Mouse (Mus musculus): ENCODE data around the gene Acat1.

Acat1 gene

GRCm38 (mm10) chr9:53609968-53610781 lies at the start of gene Acat1:
Gene Acat1, minus strand, starts transcription at chr9:53610382.
- DNase-seq (ENCODE audit: low spot score) = peak; percentile 84

DNA sequence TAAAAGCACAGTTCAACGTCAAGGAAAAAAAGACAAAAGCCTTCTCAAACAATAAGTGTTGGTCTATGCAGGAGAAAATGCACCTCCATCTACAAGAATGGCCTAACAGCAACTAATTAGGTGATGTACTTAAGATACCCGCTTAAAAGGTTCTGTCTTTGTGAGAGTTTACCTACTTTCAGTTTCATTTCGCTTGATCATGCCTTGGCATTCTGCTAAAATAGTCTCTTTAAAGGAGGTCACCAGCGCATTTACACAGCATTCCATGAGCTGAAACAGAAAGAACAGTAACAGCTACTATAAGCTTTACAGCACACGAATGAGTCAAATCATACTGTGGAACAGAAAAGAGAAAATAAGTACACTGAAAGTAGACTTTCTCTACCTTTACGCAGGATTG lies 24.6 kb upstream of the Acat1 start:
- no peak for DNase-seq (ENCODE audit: low spot score)

GRCm38 (mm10) chr9:53615246-53615645 lies 5.1 kb upstream of the Acat1 start:
- no peak for DNase-seq (ENCODE audit: low spot score)

GRCm38 (mm10) chr9:53614286-53614685 lies 4.1 kb upstream of the Acat1 start:
- no peak for DNase-seq (ENCODE audit: low spot score)

DNA sequence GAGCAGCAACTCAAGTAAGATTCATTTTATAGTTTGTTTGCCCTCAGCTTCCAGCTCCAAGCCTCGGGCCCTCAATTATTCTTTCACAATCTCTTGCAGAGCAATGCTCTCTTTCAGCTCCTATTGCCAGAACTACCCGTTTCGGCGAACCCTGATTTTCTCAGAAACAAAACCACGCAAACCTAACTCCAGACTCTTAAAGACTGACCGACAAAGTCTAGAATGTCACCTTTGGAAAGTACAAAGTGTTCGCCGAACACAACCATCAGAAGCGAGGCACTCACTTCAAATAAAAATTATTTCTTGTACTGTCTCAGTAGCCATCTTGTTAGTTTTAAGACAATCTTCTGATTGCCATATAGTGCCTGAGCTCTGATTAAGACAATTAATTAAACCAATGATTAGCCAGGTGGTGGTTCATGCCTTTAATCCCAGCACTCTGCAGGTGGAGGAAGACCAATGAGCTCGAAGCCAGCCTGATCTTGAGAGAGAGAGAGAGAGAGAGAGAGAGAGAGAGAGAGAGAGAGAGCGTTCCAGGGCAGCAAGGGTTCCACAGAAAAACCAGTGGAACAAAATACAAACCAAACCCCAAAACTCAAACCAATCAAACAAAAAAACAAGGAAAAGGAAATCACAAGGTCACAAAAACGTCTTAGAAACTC lies 745 bp downstream of the Acat1 start:
- no peak for DNase-seq (ENCODE audit: low spot score)

DNA sequence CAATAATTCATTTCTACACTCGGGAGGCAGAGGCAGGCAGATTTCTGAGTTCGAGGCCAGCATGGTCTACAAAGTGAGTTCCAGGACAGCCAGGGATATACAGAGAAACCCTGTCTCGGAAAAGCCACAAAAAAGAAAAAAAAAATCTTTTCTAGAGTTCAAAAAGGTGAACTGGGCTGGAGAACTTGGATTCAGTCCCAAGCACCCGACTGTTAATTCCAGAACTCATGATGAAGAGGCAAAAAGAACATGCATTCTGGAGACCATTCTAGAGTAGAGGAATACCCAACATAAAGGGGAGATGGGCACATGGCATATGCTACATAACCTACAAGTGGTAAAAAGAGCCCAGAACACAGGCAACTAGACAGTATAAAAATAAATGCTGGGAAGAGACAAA lies 2.4 kb downstream of the Acat1 start:
- no peak for DNase-seq (ENCODE audit: low spot score)

DNA sequence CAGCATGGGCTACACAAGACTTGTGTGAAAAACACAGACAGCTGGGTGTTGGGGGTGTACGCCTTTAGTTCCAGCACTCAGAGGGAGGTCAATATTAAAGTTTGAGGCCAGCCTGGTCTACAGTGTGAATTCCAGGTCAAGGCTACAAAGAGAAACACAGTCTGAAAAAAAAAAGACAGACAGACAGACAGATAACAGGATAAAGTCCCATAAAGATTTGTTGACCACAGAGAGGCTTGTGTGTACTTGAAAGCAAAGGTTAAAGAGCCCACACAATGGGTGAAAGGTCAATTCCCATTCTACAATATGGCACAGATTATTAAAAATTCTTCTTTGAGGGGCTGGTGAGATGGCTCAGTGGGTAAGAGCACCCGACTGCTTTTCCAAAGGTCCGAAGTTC lies 3.0 kb downstream of the Acat1 start:
- DNase-seq (ENCODE audit: low spot score) = no peak

DNA sequence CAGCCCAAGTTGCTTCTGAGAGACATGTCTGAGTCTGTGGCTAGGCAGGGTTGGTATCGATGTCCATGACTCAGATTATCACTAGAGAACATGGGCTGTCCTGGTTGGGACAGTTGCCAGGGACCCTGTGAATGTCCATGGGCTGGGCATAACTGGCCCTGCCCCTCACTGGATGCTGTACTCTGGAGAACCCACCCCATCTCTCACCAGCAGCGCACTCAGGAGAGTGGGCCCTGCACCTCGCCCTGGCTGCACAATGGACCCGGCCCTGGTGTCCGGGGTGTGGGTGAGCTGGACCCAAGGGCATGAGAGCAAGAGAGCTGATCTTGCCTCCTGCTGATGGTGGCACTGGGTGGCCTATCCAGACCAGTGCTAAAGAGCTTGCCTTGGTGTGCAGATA lies 5.2 kb downstream of the Acat1 start:
- DNase-seq (ENCODE audit: low spot score) = no peak

- no peak for DNase-seq (ENCODE audit: low spot score)
Measured at GRCm38 (mm10) chr9:53603849-53604248, 6.3 kb downstream of the Acat1 start.

DNA sequence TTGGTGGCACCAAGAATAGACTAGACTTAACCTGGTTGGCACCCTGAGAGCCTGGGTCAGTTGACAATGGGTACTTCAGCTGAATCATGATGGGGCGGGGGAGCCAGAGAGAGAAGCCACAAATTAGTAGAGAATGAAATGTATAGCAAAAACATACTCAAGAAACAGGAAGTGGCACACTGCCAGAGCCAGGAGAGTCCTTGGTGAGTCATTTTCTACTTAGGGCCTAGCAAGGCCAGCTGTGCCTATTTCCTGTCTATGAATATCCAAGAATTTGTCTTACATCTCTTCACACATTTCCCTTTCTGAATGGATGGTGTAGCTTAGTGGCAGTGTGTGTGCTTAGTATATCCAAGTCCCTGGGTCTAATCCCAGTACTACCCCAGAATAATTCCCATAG lies 6.8 kb downstream of the Acat1 start:
- DNase-seq (ENCODE audit: low spot score) = peak; percentile 11

DNA sequence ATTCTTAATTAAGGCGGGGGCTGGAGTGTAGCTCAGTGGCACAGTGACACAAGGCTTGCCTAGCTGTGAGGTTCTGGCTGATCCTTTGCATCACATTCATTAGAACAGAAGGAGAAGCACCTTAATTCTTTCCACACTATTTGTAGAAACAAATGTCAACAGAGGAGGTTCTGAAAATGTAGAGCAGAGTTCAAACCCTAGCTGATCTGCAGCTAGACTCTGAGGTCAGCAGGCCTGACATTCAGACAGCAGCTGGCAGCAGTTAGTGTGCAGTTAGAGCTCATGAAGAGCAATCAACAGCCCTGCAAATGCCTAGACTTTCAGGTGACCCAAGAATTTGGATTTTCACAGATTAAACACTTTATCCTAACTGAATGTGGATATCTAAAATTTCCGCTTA lies 8.6 kb downstream of the Acat1 start:
- no peak for DNase-seq (ENCODE audit: low spot score)

DNA sequence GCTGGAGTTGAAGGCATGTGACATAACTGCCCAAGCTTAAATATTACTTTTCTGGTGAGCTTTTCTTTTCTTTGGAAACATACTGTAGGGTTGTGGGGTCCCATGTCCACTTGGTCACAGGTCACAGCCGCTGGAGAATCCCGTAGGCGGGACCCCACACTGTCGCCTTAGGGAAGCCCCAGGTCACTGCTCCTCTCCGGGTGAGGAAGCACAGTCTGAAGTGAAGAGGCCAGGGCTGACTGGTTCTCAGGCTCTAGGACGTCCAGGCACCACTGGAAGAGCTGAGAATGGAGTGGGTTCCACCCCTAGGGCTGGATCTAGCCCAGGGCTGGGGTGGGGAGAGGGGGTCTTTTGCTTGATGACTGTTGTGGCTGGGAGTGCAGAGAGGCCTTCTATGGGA lies 11.6 kb downstream of the Acat1 start:
- DNase-seq (ENCODE audit: low spot score) = no peak

DNA sequence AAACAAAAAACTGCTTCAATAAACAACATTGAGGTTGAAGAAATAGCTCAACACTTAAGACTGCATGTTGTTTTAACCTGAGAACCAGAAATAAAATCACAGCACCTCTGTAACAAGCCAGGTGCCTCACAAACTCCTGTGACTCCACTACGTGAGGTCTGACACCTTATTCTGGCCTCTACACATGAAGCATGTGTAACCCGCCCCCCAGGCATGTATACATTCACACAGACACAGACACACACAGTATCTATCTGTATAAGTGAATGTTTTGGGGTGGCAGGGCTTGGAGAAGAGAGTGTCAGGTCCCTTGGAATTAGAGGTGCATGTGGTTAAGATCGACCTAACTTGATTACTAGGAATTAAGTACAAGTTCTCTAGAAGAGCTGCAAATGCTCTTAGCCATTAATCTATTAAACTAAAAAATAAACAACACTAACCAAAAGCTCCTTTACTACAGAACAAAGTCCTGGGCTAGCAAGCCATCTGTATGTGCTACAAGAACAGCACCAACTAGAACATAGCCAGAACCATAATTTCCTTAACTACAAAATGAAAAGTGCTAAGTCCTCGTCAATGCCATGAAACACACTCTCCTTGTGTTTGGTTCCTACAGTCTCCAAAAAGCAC lies 13.1 kb downstream of the Acat1 start:
- DNase-seq (ENCODE audit: low spot score) = no peak

DNA sequence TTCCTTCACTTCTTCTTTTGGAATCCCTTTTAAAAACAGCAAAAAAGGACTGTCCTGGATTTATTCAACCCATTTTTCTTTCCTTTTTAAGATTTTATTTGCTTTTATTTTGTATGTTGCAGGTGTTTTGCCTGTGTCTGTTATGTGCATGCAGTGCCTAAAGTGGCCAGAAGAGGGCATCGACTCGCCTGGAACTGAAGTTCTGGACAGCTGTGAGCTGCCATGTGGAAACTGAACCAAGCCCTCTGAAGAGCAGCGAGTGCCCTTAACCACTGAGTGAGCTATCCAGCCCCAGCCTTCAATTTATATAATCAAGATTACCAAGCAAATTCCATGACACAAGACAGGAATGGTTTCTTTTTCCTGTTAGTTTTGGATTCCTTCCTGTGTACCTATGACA lies 15.4 kb downstream of the Acat1 start:
- peak; percentile 65 for DNase-seq (ENCODE audit: low spot score)

DNA sequence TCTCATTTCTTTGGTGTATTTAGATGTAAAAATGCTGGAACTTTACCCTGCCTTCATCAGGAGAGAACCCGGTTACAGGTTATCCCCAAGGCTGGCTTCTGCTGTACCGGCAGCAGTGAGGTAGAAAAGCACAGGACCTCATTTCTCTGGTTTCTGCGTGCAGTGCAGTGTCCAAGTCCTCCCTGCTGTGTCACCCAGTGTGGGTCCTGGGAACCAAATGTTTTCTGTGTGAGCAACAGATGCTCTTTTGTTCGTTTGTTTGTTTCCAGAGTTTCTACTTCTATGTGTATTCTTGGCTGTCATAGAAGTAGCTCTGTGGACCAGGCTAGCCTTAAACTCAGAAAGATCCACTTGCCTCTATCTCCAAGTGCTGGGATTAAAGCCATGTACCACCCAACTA lies 28.3 kb downstream of the Acat1 start:
- DNase-seq (ENCODE audit: low spot score) = no peak

DNA sequence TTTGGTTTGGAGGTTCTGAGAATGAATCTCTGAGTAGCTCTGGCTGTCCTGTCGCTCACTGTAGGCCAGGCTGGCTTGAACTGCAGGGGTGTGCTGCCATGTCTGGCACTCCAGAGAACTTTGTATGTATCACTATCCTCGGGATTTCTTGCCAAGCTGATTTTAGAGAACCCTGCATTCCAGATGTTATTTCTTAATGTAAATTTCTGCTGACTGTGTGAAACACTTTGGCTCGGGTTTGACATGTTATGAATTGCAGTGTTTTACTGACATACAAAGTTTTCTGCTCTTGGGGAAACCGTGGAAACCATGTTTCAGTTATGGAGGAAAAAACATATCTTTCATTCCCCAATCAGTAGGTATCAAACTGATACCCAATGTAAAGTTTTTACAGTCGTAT lies 34.5 kb downstream of the Acat1 start:
- DNase-seq (ENCODE audit: low spot score) = no peak

- DNase-seq (ENCODE audit: low spot score) = no peak
Measured at GRCm38 (mm10) chr9:53572516-53573307, 37.5 kb downstream of the Acat1 start.

GRCm38 (mm10) chr9:53570662-53571061 lies 39.5 kb downstream of the Acat1 start:
- no peak for DNase-seq (ENCODE audit: low spot score)

GRCm38 (mm10) chr9:53537336-53537965 lies 72.7 kb downstream of the Acat1 start:
- DNase-seq (ENCODE audit: low spot score) = peak; percentile 29

DNA sequence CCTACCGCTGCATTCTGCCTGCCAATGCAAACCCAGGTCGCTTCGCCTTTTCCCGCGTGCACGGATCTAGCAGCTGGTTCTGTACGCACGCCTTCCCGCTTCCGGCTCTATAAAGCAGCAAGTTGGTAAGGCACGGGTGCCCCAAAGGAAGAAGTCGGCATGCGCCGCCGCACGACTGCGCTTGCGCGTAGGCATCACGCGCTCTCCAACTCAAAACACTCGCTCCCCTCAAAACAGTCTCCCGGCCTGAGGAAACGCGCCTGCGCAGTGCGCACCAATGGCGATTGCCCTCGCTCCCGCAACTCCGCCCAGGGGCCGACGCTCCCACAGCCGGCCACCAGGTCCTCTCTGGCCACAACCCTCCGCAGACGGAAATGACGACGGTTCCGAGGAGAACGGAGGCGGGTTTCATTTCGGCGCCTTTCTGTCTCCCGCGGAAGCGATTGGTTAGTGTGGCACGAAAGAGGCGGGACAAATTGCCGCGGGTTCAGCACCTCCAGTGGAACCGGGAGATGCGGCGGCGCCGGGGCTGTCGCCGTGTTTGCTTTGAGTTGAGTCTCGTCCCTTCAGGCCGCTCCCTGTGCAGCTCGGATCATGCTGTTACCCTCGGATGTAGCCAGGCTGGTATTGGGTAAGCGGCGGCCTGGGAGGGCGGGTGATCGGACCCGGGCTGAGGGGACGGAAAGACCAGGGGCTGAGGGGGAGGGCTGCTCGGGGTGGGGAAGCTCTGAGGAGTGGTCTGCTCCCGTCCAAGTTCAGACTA lies 73.4 kb downstream of the Acat1 start, which contains the start of the genes Atm and Npat:
Gene Atm, minus strand, starts transcription at position 183 of the 763 bp plus-strand sequence.
Gene Npat, plus strand, starts transcription at position 490 of the 763 bp plus-strand sequence.
- peak; percentile 100 for DNase-seq (ENCODE audit: low spot score)
